Mouse (Mus musculus) kidney, postnatal 14 days (tissue): ENCODE measurements around the gene Apba2.

Source experiments
- DNase-seq: peaks from one replicate; pipeline ENCODE4 v3.0.0; 2022; ENCODE audit warnings: mixed read lengths

Gene Apba2

GRCm38 (mm10) chr7:64659328-64659727 is 157.8 kb downstream of the Apba2 start:
- no peak for DNase-seq

DNA sequence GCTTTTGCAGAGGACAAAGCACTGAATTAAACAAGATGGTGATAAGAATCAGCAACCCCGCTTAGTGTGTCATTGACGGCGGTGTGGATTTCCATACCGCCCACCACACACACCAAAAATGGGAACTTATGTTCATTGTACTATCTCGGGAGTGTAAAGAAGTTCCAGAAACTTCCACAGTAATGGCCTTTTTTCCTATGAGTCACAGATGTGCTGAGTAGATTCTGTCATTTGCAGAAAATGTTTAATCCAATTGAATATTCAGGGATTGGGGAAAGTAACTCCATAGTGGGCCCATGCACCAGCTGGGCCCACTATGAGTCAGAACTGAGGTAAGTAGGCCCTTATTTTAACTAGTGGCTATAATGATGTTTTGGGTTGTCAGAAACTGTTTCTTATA is 161.0 kb downstream of the Apba2 start:
- DNase-seq: no peak

GRCm38 (mm10) chr7:64663600-64663999 is 162.1 kb downstream of the Apba2 start:
- no peak for DNase-seq

DNA sequence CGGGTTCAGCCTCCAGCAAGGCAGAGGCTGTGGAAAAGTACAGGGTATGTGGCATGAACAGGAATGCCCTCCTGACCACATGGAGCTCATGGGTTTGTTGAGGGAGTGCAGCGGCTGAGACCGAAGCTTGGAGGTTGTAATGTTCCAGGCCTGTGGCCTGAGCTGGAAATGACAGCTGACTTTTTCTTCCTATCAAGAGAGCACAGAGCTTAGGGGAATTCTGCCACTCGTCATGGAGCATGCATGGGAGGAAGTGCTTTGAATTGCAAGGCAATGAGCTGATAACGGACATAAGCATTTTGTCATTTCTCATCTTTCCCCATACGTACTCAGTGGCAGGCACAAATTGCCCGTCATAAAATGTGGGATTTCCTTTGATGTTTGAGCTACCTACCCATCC is 163.6 kb downstream of the Apba2 start:
- no peak for DNase-seq

- DNase-seq: no peak
Measured at GRCm38 (mm10) chr7:64665716-64666298, 164.3 kb downstream of the Apba2 start.

GRCm38 (mm10) chr7:64667959-64668358 is 166.5 kb downstream of the Apba2 start:
- no peak for DNase-seq

GRCm38 (mm10) chr7:64679771-64680479 is 178.4 kb downstream of the Apba2 start:
- no peak for DNase-seq

DNA sequence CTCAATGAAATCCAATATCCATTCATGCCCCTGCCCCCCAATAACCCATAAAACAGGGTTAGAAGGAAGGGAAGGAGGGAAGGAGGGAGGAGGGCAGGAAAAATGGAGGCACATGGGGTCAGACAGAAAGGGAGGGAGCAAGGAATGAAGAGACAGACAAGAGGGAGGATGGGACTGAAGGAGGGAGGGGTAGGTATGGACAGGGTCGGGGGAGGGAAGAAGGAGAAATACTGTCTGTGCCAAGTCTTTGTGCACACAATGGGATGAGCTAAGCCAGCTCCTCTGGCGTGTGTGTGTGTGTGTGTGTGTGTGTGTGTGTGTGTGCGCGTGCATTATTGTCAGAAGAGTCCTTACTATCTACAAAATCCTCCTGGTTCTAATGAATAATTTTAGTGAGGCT is 183.4 kb downstream of the Apba2 start:
- DNase-seq: no peak

DNA sequence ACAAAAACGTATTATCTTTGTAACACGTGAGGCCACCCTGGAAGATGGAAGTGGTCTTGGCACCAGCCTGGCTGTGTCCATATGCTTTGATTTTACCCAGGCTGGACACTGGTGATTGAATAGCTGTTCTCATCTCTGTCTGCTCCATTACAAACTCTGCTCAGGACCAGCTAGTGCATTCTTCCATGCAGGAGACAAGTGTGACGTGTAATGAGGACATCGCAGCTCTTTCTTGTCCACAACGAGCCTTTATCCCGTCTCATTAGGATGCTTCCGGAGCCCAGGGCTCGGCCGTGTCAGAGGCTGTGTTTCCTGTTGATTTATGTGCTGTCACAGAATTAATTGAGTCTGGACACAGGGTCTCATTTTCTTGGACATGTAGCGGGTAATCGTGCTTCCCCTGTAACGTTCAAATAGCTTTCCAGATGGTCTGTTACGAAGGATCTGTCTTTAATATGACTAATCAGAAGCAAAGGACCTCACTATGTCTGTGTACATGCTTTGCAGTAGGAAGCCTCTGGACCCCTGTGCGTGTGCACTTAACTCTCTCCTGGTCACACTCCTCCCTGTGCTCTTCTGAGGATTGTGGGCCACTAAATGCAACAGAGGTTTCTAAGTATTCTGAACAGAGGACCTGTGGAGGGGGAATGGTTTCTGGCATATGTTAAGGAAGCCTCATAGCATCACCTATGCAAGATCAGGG is 186.8 kb downstream of the Apba2 start:
- DNase-seq: no peak

GRCm38 (mm10) chr7:64691831-64692230 is 190.3 kb downstream of the Apba2 start:
- DNase-seq: no peak

- no peak for DNase-seq
Measured at GRCm38 (mm10) chr7:64694937-64695336, 193.4 kb downstream of the Apba2 start.

GRCm38 (mm10) chr7:64696521-64697281 is 195.2 kb downstream of the Apba2 start:
- DNase-seq: no peak

- no peak for DNase-seq
Measured at GRCm38 (mm10) chr7:64697791-64698337, 196.4 kb downstream of the Apba2 start.

DNA sequence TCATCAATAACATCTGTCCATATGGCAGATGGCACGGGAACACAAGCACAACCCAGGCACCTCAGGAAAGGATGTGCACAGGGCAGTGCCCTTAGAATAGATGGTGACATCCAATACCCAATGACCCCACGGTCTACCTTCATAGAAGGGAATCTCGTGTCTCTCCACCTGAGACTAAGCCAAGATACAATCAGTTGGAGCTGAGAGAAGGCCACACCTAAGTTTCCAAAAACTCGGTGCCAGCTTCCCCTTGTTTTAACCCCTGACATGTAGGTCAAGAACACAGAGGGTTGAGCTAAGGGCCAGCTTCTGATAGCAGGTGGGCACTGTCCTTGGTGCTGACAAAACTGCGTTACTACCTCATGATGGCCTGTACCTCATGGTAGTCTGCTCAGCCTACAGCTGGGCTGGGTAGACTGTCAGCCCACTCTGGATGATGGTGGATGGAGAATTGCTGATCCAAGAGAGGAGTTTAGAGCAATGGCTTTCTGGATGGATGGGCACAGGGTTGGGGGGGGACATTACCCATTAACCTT is 202.6 kb downstream of the Apba2 start:
- DNase-seq: no peak

- no peak for DNase-seq
Measured at GRCm38 (mm10) chr7:64708176-64708575, 206.7 kb downstream of the Apba2 start.

- no peak for DNase-seq
Measured at GRCm38 (mm10) chr7:64709520-64710262, 208.2 kb downstream of the Apba2 start.

- DNase-seq: peak; percentile 5
Measured at GRCm38 (mm10) chr7:64716286-64716685, 214.8 kb downstream of the Apba2 start.

DNA sequence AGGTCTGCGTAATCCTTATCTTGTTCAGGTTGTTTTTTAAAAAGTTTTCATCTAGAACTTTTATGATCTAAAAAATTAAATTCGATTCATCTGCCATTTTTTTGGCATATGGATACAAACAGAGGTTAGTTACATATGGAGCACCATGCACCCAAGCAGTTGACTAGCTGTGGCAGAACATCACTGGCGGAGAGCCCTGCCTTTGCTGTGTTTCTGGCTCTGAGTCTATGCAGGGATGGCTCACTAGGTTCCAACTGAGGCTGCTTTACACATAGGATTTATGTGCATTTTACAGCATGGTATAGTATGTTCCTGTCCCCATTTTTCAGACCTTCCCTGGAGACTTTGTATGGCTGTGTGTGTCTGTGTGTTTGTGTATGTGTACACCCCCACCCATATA is 221.8 kb downstream of the Apba2 start:
- no peak for DNase-seq

- DNase-seq: no peak
Measured at GRCm38 (mm10) chr7:64724409-64724808, 222.9 kb downstream of the Apba2 start.

GRCm38 (mm10) chr7:64725967-64726695 is 224.6 kb downstream of the Apba2 start:
- DNase-seq: no peak

DNA sequence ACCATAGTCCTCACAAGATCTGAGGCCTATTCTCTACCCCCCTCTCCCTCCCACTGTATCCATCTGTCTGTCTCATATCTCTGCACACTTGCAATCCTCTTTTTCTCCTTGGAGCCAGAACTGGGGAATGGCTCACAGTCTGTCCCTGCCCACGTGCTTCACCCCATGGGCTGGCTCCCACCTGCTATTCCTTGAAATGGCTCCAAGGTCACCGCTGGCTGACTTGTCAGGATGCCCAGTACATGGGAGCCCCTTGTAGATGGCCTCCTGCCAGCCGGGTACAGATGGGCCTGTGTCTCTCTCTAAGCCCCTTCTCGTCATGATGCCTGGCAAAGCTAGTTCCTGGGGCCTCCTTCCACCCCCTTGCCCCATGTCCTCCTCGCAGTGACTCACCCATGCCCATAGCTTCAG is 226.7 kb downstream of the Apba2 start:
- no peak for DNase-seq
